Mouse (Mus musculus) embryonic facial prominence, embryonic 15.5 days (tissue): ENCODE measurements around the gene Gm7694. TPM values are rescaled to one million over a fixed set of nuclear protein-coding genes. Genes with fewer than 3 reads are reported as not detected.

ENCODE experiments used
- ATAC-seq: fragments of 200-750 bp; cut with Nextera tagmentation; 2 replicates; pipeline ENCODE4 v1.8.0; 2017; ENCODE audit warnings: low read depth, moderate TSS enrichment; ENCODE audit not compliant: insufficient number of reproducible peaks, low FRiP score, low TSS enrichment
- H3K27ac ChIP-seq: fragments of 300-500 bp; sonication (generic); replicated peaks from 2 replicates; pipeline ENCODE4 v1.5.1; 2015; ENCODE audit warnings: mild to moderate bottlenecking, inconsistent platforms
- H3K27me3 ChIP-seq: fragments of 300-500 bp; sonication (generic); 2 replicates; pipeline ENCODE4 v1.6.1; 2015; ENCODE audit warnings: inconsistent platforms
- H3K36me3 ChIP-seq: fragments of 300-500 bp; sonication (generic); 2 replicates; pipeline ENCODE4 v1.6.1; 2015; ENCODE audit warnings: mild to moderate bottlenecking, inconsistent platforms
- H3K4me1 ChIP-seq: fragments of 300-500 bp; sonication (generic); 2 replicates; pipeline ENCODE4 v1.6.1; 2015; ENCODE audit warnings: inconsistent platforms
- H3K4me2 ChIP-seq: fragments of 300-500 bp; sonication (generic); replicated peaks from 2 replicates; pipeline ENCODE4 v1.6.1; 2015; ENCODE audit warnings: mild to moderate bottlenecking, inconsistent platforms
- H3K4me3 ChIP-seq: fragments of 300-500 bp; sonication (generic); replicated peaks from 2 replicates; pipeline ENCODE4 v1.5.1; 2015; ENCODE audit warnings: mild to moderate bottlenecking, inconsistent platforms
- H3K9ac ChIP-seq: fragments of 300-500 bp; sonication (generic); 2 replicates; pipeline ENCODE4 v1.6.1; 2015; ENCODE audit warnings: inconsistent platforms
- H3K9me3 ChIP-seq: fragments of 300-500 bp; sonication (generic); replicated peaks from 2 replicates; pipeline ENCODE4 v1.6.1; 2016; ENCODE audit warnings: inconsistent platforms
- WGBS: fragments of 180-500 bp; shearing (Covaris S2); methylation state at CpG from one replicate; pipeline ENCODE4 v1.1.7; 2015; 5-methylcytosine and 5-hydroxymethylcytosine counted together
- polyA plus RNA-seq: library from polyadenylated mRNA; unstranded; fragments of >200 nt; fragmentation: Nextera tagmentation; extraction: Ambion mirVana; gene quantifications from 2 replicates; pipeline ENCODE4 v1.2.1, GENCODE M21; 2015

Gm7694 gene
- polyA plus RNA-seq, 1 experiment from 2014 or later = 3.9 TPM

DNA sequence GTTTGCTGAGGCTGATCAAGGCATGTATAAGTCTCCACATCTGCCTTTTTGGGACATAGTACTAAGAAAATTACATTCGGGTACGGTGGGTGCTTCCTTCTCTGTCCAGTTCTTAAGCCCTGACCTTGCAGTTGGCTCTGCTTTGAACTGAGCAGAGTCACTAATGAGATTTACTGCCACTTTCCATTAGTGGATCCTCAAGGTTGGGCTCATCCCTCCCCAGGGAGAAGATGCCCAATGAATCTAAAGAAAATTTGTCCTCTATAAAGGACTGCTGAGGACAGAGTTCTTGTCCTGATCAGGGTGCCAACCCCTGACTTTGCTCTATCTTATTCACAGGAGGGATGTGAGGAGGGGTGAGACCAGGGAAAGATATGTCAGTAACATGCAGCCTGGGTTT lies 15.9 kb upstream of the Gm7694 start:
- Histone ChIP-seq H3K9ac (no peak overlapping the region), H3K27me3 (no peaks in the 10 kb centered on the region), H3K4me3 (no peak overlapping the region), H3K36me3 (no peaks in the 10 kb centered on the region), H3K4me1 (no peaks in the 10 kb centered on the region), H3K9me3 (no peaks in the 10 kb centered on the region), H3K27ac (no peak overlapping the region), H3K4me2 (no peak overlapping the region)
- no peak for ATAC-seq
- 91% methylated on average over 2 of the region's 2 CpGs for WGBS

GRCm38 (mm10) chr1:170311431-170311830 lies 5.3 kb upstream of the Gm7694 start:
- Histone ChIP-seq H3K4me2 (no peak overlapping the region), H3K27ac (no peak overlapping the region), H3K36me3 (no peaks in the 10 kb centered on the region), H3K9ac (no peak overlapping the region), H3K4me1 (no peaks in the 10 kb centered on the region), H3K4me3 (no peak overlapping the region), H3K9me3 (no peaks in the 10 kb centered on the region), H3K27me3 (no peaks in the 10 kb centered on the region)
- no peak for ATAC-seq
- 70% methylated on average over 6 of the region's 6 CpGs for WGBS

- ATAC-seq = no peak
- Histone ChIP-seq H3K9me3 (no peaks in the 10 kb centered on the region), H3K27me3 (no peaks in the 10 kb centered on the region), H3K4me2 (no peak within 1 kb of the TSS), H3K9ac (no peak within 1 kb of the TSS), H3K4me1 (no peaks in the 10 kb centered on the region), H3K36me3 (no peaks in the 10 kb centered on the region), H3K4me3 (no peak within 1 kb of the TSS), H3K27ac (no peak within 1 kb of the TSS)
- 92% methylated on average over 4 of the region's 4 CpGs for WGBS
Observed at GRCm38 (mm10) chr1:170308503-170308902, 2.4 kb upstream of the Gm7694 start, which contains the start of gene Spata46. Gene Spata46, plus strand, starts transcription at chr1:170308803.

GRCm38 (mm10) chr1:170305002-170305401 lies 1.1 kb downstream of the Gm7694 start:
- no peaks in the 10 kb centered on the region for H3K9me3 ChIP-seq
- H3K27ac ChIP-seq = no peak overlapping the region
- H3K4me2 ChIP-seq = no peak overlapping the region
- no peak overlapping the region for H3K4me3 ChIP-seq
- 85% methylated on average over 10 of the region's 10 CpGs for WGBS
- no peaks in the 10 kb centered on the region for H3K36me3 ChIP-seq
- no peaks in the 10 kb centered on the region for H3K4me1 ChIP-seq
- no peak for ATAC-seq
- no peaks in the 10 kb centered on the region for H3K27me3 ChIP-seq
- H3K9ac ChIP-seq = no peak overlapping the region

- Histone ChIP-seq H3K36me3 (no peaks in the 10 kb centered on the region), H3K4me1 (no peaks in the 10 kb centered on the region), H3K27me3 (no peaks in the 10 kb centered on the region), H3K9me3 (no peaks in the 10 kb centered on the region), H3K27ac (no peak overlapping the region), H3K4me3 (no peak overlapping the region), H3K9ac (no peak overlapping the region), H3K4me2 (no peak overlapping the region)
- ATAC-seq = no peak
- 62% methylated on average over 6 of the region's 6 CpGs for WGBS
Observed at GRCm38 (mm10) chr1:170303103-170303502, 3.0 kb downstream of the Gm7694 start.

- 79% methylated on average over 6 of the region's 6 CpGs for WGBS
Observed at GRCm38 (mm10) chr1:170302456-170302855, 3.7 kb downstream of the Gm7694 start.

GRCm38 (mm10) chr1:170301686-170302085 lies 4.4 kb downstream of the Gm7694 start:
- no peak overlapping the region for H3K4me2 ChIP-seq
- WGBS = 94% methylated on average over 9 of the region's 9 CpGs
- H3K9ac ChIP-seq = no peak overlapping the region
- H3K27me3 ChIP-seq = no peaks in the 10 kb centered on the region
- H3K36me3 ChIP-seq = no peaks in the 10 kb centered on the region
- H3K4me3 ChIP-seq = no peak overlapping the region
- H3K4me1 ChIP-seq = no peaks in the 10 kb centered on the region
- no peaks in the 10 kb centered on the region for H3K9me3 ChIP-seq
- no peak for ATAC-seq
- H3K27ac ChIP-seq = no peak overlapping the region

More at GRCm38 (mm10) chr1:170302456-170302855, 3.7 kb downstream of the Gm7694 start:
- Histone ChIP-seq H3K9me3 (no peaks in the 10 kb centered on the region), H3K27ac (no peak overlapping the region), H3K36me3 (no peaks in the 10 kb centered on the region), H3K4me2 (no peak overlapping the region), H3K4me3 (no peak overlapping the region), H3K9ac (no peak overlapping the region), H3K4me1 (no peaks in the 10 kb centered on the region), H3K27me3 (no peaks in the 10 kb centered on the region)
- no peak for ATAC-seq

DNA sequence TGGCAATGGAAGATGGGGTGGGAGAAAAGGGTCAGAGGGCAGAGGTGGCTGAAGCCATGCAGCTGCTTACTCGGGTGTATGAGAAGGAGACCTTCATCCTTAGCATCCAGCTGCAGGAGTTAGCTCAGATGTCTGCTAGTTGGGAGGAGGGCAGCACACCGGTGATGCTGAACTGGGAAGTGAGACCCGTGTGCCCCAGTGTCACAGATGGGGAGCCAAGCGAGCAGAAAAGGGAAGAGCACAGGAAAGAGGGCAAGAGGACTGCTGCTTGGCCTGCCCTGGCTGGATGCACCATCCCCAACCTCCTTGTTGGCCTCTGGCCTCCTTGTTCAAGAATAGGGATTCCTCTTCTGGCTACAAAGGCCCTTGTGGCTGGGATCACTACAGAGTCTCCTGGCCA lies 6.6 kb downstream of the Gm7694 start:
- Histone ChIP-seq H3K27me3 (no peaks in the 10 kb centered on the region), H3K9ac (no peak overlapping the region), H3K4me1 (no peaks in the 10 kb centered on the region), H3K9me3 (no peaks in the 10 kb centered on the region), H3K4me3 (no peak overlapping the region), H3K27ac (no peak overlapping the region), H3K36me3 (no peaks in the 10 kb centered on the region), H3K4me2 (no peak overlapping the region)
- 86% methylated on average over 4 of the region's 4 CpGs for WGBS
- no peak for ATAC-seq

GRCm38 (mm10) chr1:170294786-170295570 lies 11.2 kb downstream of the Gm7694 start:
- WGBS = 86% methylated on average over 15 of the region's 15 CpGs
- no peaks in the 10 kb centered on the region for H3K9me3 ChIP-seq
- H3K27me3 ChIP-seq = no peaks in the 10 kb centered on the region
- H3K4me3 ChIP-seq = no peak overlapping the region
- H3K4me1 ChIP-seq = 0 out of 2 replicates have a peak, but pooled peaks cover 4% of the 10 kb centered on the region
- H3K36me3 ChIP-seq = no peaks in the 10 kb centered on the region
- no peak for ATAC-seq
- H3K27ac ChIP-seq = no peak overlapping the region
- H3K4me2 ChIP-seq = no peak overlapping the region
- H3K9ac ChIP-seq = no peak overlapping the region

GRCm38 (mm10) chr1:170293257-170293656 lies 12.9 kb downstream of the Gm7694 start:
- Histone ChIP-seq H3K27me3 (no peaks in the 10 kb centered on the region), H3K9me3 (no peaks in the 10 kb centered on the region), H3K9ac (no peak overlapping the region), H3K4me3 (no peak overlapping the region), H3K4me2 (no peak overlapping the region), H3K36me3 (no peaks in the 10 kb centered on the region), H3K27ac (no peak overlapping the region), H3K4me1 (0 out of 2 replicates have a peak, but pooled peaks cover 4% of the 10 kb centered on the region)
- ATAC-seq = no peak
- WGBS = 69% methylated on average over 5 of the region's 5 CpGs

DNA sequence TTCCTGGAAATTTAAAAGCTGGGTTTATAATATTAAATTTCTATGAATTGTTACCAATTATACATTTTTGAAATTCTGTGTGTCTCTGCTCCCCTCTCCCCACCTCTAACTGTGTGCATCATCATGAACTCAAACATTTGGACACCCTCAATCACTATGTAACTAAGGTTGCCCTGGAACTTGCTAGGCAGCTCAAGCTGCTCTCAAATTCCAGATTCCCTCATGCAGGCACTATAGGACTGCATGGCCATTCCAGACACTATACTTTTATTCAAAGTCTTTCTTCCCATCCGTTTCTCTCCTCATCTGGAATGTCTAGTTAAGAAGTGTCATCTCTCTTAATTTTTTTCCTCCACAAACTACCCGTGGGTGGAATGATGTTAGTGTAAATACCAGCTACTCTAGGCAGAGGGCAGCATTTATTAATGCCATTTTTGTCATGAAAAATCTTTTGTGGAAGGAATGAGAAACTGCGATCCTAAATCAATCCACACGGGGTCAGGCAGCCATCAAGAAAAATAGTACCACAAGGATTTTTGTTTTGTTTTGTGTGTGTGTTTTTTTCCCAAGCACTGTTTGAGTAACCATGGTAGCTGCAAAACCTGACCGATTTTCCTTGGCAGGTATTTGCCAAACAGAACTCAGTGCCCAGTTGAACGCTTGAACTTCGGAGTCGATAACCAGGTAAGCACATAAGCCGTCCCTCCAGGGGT lies 13.7 kb downstream of the Gm7694 start:
- Histone ChIP-seq H3K4me1 (0 out of 2 replicates have a peak, but pooled peaks cover 4% of the 10 kb centered on the region), H3K4me2 (peak overlapping the region; percentile 18; the same call in 1 of the 2 replicates), H3K36me3 (no peaks in the 10 kb centered on the region), H3K27ac (no peak overlapping the region), H3K27me3 (no peaks in the 10 kb centered on the region), H3K4me3 (peak overlapping the region; percentile 16; the same call in 1 of the 2 replicates), H3K9ac (no peak overlapping the region), H3K9me3 (no peaks in the 10 kb centered on the region)
- ATAC-seq = no peak
- whole genome bisulfite sequencing = 25% methylated on average over 9 of the region's 9 CpGs
